Mouse (Mus musculus) gastrocnemius, postnatal 14 days (tissue): Measurements from ENCODE around the gene Tgif1. TPM values are rescaled to one million over a fixed set of nuclear protein-coding genes. Genes with fewer than 3 reads are reported as not detected.

Source experiments
- DNase-seq: peaks from one replicate; pipeline ENCODE4 v3.0.0; 2021; ENCODE audit warnings: mixed read lengths
- intact Hi-C: fragments of 180-260 bp; cut with DNase I; formaldehyde crosslinking; loops from one replicate; pipeline ENCODE4 v1.15.1; 2025; ENCODE audit warnings: low total_unique reads
- long read RNA-seq, 2 experiments: library from polyadenylated mRNA; stranded (forward); transcript quantifications; one replicate each; pipeline ENCODE4 v2.0.0; 2021
- total RNA-seq, 2 experiments: library from RNA; stranded (reverse); gene quantifications; 2 replicates each; pipeline ENCODE4 v1.2.3; 2021

Gene Tgif1
- total RNA-seq = 1 to 10 TPM; 7.2 to 7.3 TPM
- long read RNA-seq, experiment 1, partial matches to known transcripts = 0 of 1 reads
- long read RNA-seq, experiment 1, other reads (novel, unspliced or antisense) = 0 of 1 reads
- long read RNA-seq, experiment 2, partial matches to known transcripts = 0 of 1 reads
- long read RNA-seq, experiment 2, other reads (novel, unspliced or antisense) = 1 of 1 reads

DNA sequence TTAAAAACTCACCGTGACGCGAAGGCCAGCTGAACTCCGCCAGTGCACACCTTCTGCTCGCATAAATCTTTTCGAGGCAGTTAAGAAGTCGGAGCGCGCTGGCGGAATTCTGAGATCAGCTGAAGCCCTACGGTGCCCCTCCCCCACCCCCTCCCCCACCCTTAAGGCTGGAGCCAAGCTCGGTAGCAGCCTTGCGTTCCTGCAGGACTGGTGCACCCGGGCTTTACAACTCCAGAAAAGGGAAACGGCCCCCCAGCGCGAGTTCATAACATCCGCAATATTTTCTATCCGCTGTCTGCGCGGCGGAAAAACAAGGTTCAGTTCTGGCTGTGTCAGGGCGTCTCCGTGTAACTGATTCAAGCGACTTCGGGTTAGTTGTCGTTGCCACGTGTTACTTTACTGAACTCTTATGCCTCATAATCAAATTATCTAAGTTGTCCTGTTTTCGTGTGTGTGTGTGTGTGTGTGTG, at the start of gene Tgif1:
Gene Tgif1 (minus strand): TSS at position 111 of the 470 bp plus-strand sequence.
- intact Hi-C loops = no loop called here

DNA sequence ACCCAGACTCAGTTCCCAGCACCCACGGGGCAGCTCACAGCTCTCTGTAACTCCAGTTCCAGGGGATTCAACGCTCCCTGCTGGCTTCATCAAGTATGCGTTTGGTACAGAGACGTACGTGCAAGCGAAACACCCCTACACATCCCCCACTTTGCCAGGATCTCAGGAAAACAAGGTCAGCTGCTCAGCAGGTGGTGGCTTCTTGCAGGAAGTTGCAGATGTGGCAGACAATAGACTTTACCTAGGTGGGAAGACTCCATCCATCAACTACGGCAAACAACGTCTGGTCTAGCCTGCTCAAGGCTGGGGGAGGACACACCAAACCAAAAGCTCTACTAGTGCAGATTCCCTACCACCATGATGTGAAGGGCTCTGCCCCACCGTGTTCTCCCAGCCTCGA, 47.3 kb upstream of the Tgif1 start:
- intact Hi-C loops = no loop called here

More for the DNA sequence above, at the start of gene Tgif1:
- peak; percentile 64 for DNase-seq

DNA sequence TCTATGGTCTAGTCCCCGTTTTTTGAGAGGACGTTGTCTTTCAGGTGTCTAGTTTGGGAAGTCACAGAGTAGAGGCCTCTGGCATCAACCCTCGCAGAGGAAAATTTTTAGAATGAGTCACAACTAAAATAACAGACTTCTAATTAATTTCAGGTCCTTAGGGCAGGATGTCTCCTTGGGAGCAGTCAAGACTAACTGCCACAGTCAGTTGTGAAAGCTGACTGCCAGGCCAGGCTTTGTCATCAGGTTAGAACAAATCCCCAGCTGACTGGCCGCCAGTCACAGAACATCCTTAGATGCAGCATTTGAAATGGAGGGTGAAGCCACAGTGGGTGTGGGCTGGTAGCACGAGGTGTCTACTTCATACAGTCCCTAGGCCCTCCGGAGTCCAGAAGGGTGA, 46.3 kb upstream of the Tgif1 start:
- intact Hi-C loops = no loop called here
- no peak for DNase-seq

More for the DNA sequence above, 47.3 kb upstream of the Tgif1 start:
- DNase-seq = no peak

DNA sequence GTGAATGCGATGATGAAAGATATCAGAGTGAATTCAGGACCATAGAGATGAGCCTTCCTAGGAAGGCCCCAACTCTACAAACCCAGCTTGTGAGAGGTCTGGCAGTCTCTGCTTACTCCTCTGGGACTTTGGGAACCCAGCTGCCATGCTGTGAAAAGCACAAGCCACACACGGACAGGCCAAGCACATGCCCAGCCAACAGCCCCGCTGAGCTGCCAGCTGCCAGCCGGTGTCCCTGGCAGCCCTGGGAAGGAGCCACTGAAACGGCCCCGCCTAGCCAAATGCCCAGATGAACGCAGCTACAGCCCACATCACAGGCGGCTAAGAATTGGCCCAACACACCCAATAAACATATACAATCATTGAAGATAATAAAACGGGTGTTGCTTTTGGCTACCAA, 41.5 kb upstream of the Tgif1 start:
- intact Hi-C loops = no loop called here
- peak; percentile 74 for DNase-seq

DNA sequence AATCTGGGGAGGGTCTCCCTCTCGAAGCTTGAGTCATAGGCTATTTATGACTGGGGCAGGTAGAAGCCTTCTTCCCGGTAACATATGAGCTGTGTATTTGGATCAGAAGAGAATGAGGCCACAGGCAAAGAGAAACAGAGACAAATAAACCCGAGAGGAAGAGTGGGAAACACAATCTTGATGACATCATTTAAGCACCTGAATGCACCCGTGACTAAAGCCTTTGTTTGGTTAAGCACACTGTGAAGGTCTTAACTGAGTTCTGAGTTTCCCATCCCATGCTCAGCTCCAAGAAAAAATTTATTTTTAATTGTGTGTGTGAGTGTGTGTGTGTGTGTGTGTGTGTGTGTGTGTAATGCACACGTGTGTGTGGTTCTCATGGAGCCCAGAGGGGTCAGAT, 39.8 kb upstream of the Tgif1 start:
- DNase-seq = no peak
- intact Hi-C loops = no loop called here

DNA sequence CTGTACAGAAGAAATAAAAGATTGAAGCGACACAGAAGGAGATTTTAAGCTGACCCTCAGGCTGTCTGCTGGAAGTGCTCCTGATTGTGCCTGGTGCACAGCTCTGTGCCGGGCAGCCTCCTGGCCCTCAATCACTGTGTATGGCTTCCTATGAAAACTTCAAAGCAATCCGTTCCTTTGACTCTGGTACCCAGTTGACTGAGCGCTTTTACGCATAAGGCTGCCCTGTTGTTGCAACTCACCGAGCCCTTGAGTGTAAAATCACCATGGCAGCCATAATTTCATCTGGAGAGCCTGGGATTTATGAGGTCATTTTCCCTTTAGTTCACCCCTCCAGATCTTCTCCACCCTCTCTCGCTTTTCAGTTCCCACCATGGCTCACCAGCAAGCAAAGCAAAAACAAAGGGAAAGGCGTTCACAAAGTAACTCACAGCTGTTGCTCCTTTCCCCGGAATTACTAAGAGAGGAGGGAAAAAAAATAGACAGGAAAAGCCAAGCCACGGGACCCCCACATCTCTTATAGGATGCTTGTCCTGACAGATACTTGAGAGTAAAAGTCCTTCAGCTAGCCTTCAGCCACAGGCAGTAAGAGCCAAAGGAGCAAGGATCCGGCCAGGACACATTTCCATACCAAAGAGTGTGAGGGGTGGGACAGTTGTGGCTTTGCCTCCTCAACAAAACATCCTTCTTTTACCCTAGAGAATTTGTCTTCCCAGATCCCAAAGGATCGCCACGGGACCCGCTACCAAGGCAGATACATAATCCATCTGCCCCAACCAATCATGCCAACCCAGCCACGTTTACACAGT, 39.1 kb upstream of the Tgif1 start:
- DNase-seq = no peak
- intact Hi-C loops = no loop called here

DNA sequence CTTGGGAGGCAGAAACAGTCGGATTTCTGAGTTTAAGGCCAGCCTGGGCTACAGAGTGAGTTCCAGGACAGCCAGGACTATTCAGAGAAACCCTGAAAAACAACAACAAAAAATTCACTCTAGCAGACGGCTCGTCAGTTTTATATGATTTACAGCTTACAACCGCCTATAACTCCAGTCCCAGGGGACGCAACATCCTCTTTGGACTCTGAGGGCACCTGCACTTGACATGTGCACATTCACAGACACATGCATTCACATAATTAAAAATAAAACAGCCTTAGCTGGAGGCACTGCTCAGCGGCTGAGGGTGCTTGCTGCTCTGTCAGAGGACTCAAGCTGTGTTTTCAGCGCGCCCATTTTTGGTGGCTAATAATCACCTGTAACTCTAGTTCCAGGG, 37.2 kb upstream of the Tgif1 start:
- intact Hi-C loops = no loop called here
- DNase-seq = no peak

DNA sequence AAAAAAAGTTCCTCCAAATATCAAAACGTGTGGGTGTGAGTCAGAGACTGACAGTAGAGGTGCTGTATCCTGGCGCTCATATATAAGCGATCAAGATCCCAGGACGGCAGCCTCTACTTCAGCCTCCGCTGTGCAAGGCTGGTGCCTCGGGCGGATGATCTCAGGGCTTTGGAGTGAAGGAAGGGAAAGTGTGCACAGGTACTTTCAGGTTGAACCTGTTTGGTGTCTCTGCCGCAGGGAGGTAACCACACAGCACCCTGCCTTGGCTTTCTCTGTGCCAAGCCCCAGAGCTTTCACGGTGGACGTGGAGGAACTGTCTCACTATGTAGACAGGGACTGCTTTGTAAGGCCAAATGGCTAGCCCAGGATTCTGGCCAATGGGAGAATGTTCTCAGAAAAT, 35.3 kb upstream of the Tgif1 start:
- DNase-seq = no peak
- intact Hi-C loops = no loop called here

DNA sequence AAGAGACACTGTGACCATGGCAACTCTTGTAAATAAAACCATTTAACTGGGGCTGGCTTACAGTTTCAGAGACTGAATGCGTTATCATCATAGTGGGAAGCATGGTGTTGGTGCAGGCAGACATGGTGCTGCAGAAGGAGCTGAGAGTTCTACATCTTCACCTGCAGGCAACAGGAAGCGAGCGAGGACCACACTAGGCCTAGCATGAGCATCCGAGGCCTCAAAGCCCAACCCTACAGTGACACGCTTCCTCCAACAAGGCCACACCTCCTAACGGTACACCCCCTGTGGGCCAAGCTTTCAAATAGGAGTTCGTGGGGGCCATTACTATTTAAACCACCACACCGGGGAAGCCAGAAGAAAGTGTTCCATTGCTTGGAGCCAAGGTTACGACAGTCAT, 34.5 kb upstream of the Tgif1 start:
- no peak for DNase-seq
- intact Hi-C loops = no loop called here

DNA sequence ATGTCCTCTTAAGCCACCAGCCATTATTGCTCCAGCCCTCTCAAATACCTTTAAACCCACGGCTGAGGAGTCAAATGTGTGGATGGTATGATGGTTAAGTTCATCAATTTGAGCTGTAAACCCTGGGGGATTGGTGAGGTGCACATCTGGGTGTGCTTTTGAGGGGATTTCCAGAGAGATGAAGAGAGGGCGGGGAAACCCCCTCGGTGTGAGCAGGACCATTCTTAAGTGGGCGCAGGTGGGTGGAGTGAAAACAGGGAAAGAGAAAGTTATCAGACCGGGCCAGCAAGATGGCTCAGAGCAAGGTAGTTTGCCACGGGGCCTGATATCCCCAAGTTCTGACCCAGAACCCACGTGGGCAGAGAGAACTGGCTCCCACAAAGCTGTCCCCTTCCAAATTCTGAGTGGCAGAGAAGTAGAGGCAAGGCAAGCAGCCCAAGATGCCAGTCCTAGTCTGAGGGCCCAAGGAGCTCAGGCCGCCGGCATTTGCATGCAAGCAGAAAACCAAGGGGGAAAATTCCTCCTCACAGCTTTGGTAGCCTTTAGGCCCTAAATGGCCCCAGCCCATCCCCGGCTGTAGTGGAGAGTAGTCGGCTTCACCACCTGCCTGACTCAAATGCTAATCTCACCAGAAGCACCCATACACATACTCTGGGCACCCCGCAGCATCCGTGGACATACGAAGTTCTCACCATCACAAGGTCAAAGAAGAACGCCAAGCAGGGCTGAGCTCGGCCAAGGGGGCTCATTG, 33.5 kb upstream of the Tgif1 start:
- DNase-seq = no peak
- intact Hi-C loops = no loop called here

DNA sequence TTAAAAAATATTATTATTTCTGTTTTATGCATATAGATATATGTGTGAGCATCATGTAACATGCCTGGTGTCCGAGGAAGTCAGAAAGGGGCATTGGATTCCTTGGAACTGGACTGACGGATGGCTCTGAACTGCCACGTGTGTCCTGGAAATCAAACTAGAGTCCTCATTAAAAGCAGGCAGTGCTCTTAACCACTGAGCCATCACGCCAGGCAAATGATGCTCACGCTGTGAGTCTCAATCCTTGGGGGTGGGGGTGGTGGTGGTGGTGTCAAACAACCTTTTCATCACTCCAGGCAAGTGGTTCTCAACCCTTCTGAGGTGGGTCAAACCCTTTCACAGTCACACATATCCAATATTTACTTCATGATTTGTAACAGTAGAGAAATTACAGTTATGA, 32.5 kb upstream of the Tgif1 start:
- no peak for DNase-seq
- intact Hi-C loops = no loop called here

DNA sequence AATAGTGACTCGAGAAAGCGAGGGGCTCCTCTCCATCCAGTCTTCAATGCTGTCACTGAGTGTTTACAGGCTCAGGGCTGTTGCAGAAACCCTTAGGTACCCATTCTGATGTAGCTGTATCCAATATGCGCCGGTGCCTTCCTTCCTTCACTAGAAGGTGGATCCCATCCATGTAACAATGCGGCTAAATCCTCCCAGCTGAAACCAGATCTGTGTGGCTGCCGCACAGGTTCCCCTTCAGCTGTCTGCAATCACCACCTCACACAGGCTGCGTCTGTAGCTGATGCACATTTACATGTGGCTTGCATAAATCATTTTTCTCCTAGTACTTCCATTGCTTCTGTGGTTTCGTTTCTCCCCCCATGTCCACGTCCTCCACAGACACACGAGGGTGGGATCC, 28.6 kb upstream of the Tgif1 start:
- DNase-seq = no peak
- intact Hi-C loops = no loop called here

DNA sequence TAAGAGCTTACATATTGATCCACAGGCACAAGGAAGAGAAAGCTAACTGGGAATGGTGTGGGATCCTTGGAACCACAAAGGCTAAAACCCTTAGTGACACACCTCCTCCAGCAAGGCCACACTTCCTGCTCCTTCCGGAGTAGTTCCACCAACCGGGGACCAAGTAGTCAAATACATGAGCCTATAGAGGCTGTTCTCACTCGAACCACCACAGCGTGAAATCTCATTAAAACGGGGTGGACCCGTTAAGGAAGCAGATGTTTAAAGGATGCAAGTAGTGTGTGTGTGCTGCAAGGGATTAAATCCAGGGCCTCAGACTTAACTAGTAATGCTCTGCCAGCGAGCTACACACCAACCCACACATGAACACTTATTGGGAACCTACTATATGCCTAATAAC, 27.8 kb upstream of the Tgif1 start:
- DNase-seq = no peak
- intact Hi-C loops = no loop called here

DNA sequence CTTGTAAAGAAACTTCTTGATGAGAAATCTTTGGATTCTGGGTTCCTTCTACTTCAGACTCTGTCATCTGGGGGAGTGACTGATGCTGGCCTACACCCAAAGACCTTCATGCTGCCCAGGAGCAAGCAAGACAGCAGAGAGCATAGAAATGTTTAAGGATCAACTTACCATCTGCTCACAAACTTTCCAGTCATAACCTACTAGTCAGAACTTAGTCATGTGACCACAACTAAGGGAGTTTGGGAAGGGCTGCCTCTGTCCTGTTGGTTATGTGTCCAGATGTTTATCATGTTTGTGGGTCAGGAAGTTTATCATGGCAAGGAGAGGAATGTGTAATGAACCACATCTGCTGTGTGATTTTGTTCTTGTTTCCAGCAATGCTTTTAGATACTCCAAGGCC, 24.9 kb upstream of the Tgif1 start:
- no peak for DNase-seq
- intact Hi-C loops = no loop called here

DNA sequence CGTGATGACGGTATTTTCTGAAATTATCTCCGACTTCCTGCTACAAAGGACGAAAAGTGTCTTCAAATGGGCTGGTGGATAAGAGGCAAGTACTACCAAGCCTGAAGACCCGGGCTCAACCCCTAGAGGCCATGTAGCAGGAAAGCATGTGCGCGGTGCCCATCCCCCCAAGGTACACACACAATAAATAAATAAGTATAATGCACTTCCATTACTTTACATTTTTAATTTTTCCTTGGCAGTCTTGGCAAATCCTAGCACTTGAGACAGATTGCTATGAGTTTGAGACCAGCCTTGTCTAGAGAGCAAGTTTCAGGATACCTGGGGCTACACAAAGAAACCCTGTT, 20.4 kb upstream of the Tgif1 start:
- DNase-seq = no peak
- intact Hi-C loops = no loop called here

DNA sequence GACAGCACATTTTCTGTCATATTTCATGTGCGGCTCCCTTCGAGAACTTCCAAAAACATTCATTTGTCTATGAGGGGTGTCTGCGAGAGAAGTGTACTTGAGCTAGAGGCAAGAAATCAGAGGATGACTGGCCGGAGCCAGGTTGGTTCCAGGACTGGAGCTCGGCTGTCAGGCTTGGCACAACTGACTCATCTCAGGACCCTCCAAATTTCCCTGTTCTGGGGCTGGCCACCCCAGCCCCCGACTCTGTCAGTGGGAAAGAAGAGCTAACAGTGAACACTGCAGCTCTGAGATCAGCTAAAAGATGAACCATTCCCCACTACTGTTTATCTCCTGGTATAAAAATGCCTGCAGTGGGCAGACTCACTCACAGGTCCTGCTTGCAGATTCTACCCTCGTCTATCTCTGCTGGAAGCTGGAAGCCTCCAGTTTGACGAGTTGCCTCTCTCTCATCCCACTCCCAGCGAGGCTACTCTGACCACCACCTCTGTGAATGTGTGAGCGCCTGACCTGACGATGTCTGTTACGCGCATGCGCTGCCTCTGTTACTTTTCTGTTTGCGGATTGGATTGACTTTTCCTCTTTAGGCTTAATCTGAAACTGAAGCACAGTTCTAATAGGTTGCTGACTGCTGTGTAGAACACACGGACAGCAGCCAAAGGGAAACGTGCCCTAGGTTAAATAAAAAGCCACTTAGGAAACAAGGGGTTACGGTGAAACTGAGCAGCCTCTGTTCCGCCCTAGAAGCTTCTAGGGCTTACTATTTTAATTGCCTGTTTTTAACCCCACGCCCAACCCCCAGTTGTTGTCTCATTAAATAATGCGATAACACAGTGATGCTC, 19.8 kb upstream of the Tgif1 start:
- no peak for DNase-seq
- intact Hi-C loops = no loop called here

DNA sequence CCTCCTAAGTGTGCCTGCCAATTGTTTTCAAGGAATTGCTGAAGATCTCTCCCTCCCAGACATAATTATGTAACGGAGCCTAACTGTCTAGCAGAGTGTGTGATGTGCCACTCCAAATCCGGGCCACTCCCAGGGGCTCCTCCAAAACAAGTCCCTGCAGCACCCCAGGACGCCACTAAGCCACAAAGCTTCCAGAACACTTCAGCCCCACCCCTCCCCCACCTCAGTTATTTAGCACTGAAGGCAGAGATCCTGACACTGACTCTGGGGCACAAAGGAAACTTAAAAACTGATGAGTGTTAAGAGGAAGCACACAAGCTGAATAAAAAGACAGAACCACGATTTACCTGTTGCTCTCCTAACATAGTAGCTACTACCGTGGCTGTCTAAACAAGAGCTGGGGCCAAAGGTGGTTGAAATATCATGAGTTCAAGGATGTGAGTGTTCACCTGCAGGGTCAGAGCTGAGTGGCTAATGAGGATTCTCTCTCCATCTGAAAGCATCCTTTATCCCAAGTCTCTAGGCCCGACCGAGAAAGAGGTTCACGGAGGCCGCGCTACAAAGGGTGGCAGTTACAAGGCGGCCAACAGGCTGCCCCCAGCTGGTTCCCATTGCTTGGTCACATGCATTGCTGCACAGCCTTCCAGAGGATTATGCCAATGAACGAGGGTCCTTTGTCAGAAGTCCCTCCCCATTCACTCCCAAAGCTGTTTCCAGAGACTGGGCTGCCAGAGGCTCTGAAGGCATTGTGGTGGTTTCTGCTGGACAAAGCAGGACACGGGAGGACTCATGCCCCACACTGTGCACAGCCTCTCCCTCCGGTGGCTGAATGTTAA, 19.0 kb upstream of the Tgif1 start:
- no peak for DNase-seq
- intact Hi-C loops = no loop called here

DNA sequence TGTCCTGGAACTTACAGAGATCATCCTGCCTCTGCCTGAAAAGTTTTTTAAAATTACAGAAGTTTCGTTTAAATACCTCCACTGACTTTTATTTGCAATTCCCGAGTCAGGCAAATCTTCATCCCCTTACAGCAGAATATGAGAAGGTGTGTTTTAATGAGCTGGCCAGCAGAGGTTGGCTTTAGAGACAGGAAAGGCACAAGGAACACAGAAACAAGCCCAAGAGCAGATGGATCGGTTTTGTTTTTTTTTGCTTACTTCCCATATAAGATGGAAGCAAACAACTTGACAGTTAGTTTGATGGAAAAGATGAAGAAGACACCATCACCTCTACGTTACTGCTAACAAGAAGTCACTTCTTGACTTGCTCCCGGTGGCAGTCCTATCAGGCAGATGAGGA, 18.3 kb upstream of the Tgif1 start:
- DNase-seq = no peak
- intact Hi-C loops = no loop called here

DNA sequence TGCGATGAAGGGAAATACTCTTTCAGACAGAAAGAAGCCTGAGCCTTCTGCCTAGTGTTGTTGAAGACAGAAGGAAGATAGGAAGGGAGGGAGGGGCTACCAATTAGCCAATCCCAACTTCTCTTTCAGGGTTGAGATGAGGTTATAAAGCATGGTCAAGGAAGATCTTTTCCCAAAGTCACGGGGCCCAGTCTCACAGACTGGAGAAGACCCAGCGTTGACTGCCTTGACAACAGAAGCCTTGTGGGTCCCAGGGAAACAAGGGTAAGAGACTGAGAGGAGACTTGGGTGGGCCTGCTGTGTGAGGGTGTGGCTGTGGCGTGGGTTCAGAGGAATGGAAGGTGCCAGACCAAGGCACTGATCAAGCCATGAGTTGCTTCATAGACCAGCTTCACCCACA, 17.2 kb upstream of the Tgif1 start:
- DNase-seq = no peak
- intact Hi-C loops = no loop called here
